Mouse (Mus musculus): ENCODE data around the gene Naaladl1. TPM values are rescaled to one million over a fixed set of nuclear protein-coding genes. Genes with fewer than 3 reads are reported as not detected.

Gene Naaladl1
- polyA plus RNA-seq (2015; fragmentation: Nextera tagmentation; extraction: Ambion mirVana): 0.14 TPM in 1 of 2 replicates, not detected in the other

GRCm38 (mm10) chr19:6105586-6105985 is at the start of gene Naaladl1:
TSS of gene Naaladl1 (plus strand) at chr19:6105782.
- 78% methylated on average over 7 of the region's 7 CpGs for WGBS
- Histone ChIP-seq H3K4me1 (ENCODE audit: insufficient read depth, low read depth, low read length) (no peaks in the 10 kb centered on the region), H3K4me3 (ENCODE audit: low read depth, low read length) (no peak within 1 kb of the TSS), H3K9me3 (ENCODE audit: low read length) (no peaks in the 10 kb centered on the region), H3K27me3 (replicated peaks; ENCODE audit: insufficient read depth, low read length) (no peaks in the 10 kb centered on the region), H3K4me2 (replicated peaks; ENCODE audit: low read depth, low read length) (no peak within 1 kb of the TSS), H3K36me3 (ENCODE audit: insufficient read depth, low read length) (no peaks in the 10 kb centered on the region), H3K9ac (replicated peaks; ENCODE audit: low read depth) (no peak within 1 kb of the TSS), H3K27ac (ENCODE audit: low read length) (no peak within 1 kb of the TSS)
- TF ChIP-seq CTCF (IDR thresholded peaks at IDR 0.05) (no peak), EP300 (IDR thresholded peaks at IDR 0.05) (no peak)
- DNase-seq (ENCODE audit: low spot score): no peak
- no peak for ATAC-seq

DNA sequence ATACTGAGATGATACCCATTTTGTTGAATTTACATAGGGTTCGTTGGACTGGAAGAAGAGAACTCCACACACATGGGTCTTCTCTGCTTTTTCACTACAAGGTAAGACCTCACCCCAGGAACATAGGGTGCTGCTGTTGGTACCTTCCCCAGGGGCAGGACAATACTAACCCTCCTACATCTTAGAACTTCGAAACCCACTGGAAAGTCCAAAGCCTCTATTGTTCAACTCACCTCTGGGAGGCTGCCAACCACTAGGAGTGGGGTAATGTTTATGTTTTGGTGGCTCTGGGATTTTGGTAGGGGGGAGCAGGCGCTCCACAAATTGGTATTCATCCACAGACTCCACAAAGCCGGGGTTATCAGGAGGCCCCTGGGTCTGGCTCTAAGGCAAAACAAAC is 48.9 kb upstream of the Naaladl1 start:
- Histone ChIP-seq H3K4me3 (ENCODE audit: low read depth, low read length) (no peak overlapping the region), H3K4me1 (ENCODE audit: insufficient read depth, low read depth, low read length) (peaks cover 8% of the 10 kb centered on the region), H3K9me3 (ENCODE audit: low read length) (no peaks in the 10 kb centered on the region), H3K9ac (replicated peaks; ENCODE audit: low read depth) (no peak overlapping the region; the same call in 1 of the 2 replicates), H3K27me3 (replicated peaks; ENCODE audit: insufficient read depth, low read length) (no peaks in the 10 kb centered on the region), H3K27ac (ENCODE audit: low read length) (no peak overlapping the region), H3K4me2 (replicated peaks; ENCODE audit: low read depth, low read length) (peak overlapping the region; percentile 71), H3K36me3 (ENCODE audit: insufficient read depth, low read length) (peaks cover 31% of the 10 kb centered on the region)
- no peak for DNase-seq (ENCODE audit: low spot score)
- no peak for ATAC-seq
- 40% methylated on average over 4 of the region's 4 CpGs for WGBS
- TF ChIP-seq CTCF (IDR thresholded peaks at IDR 0.05) (no peak), EP300 (IDR thresholded peaks at IDR 0.05) (no peak)

DNA sequence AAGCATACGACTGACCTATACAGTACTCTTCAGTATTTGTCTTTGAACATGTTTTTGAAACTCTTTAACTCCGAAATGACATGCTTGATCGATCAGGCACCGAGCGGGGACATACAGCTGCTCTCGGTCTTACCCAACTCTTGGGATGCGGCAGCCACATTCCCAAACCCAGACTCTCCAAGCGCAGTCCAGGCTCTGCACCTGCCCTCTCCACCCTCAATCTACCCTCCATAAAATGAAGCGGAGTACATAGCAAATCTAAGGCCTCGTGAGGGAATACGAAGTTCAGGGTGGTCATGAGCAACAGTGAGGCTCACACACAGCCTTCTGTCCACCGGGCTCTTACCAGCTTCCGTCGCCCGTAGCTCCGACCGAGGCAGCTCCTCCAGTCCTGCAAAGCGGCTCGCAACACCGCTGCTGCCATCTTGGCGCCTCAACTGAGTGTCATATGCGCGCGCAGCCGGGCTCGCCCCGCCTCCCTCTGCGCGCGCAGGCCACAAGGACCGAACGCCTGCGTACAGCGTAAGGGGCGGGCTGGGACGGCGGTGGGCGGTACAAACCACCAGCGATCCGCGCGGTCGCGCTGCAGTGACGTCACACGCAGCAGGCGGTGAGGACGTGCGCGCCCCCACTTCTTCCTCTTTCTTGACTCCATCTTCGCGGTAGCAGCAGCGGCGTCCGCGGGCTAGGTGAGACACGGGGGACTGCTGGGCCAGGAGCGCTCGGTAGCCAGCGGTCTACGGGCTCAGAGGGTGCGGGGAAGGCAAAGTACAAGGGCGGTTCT is 48.1 kb upstream of the Naaladl1 start, which contains the start of the genes Mrpl49 and Fau:
Gene Mrpl49, minus strand, starts transcription at position 473 of the 784 bp plus-strand sequence.
Gene Fau, plus strand, starts transcription at position 532 of the 784 bp plus-strand sequence.
- TF ChIP-seq EP300 (IDR thresholded peaks at IDR 0.05) (no peak), CTCF (IDR thresholded peaks at IDR 0.05) (no peak)
- WGBS: 1% methylated on average over 55 of the region's 63 CpGs
- no peaks in the 10 kb centered on the region for H3K9me3 ChIP-seq (ENCODE audit: low read length)
- H3K27ac ChIP-seq (ENCODE audit: low read length): peak within 1 kb of the TSS; percentile 71
- peak within 1 kb of the TSS; percentile 76 for H3K9ac ChIP-seq (replicated peaks; ENCODE audit: low read depth)
- peaks cover 23% of the 10 kb centered on the region for H3K36me3 ChIP-seq (ENCODE audit: insufficient read depth, low read length)
- peak within 1 kb of the TSS; percentile 71 for H3K4me2 ChIP-seq (replicated peaks; ENCODE audit: low read depth, low read length)
- ATAC-seq (peak; percentile 90), DNase-seq (ENCODE audit: low spot score) (peak; percentile 98)
- peaks cover 15% of the 10 kb centered on the region for H3K4me1 ChIP-seq (ENCODE audit: insufficient read depth, low read depth, low read length)
- peak within 1 kb of the TSS; percentile 73 for H3K4me3 ChIP-seq (ENCODE audit: low read depth, low read length)
- H3K27me3 ChIP-seq (replicated peaks; ENCODE audit: insufficient read depth, low read length): no peaks in the 10 kb centered on the region

DNA sequence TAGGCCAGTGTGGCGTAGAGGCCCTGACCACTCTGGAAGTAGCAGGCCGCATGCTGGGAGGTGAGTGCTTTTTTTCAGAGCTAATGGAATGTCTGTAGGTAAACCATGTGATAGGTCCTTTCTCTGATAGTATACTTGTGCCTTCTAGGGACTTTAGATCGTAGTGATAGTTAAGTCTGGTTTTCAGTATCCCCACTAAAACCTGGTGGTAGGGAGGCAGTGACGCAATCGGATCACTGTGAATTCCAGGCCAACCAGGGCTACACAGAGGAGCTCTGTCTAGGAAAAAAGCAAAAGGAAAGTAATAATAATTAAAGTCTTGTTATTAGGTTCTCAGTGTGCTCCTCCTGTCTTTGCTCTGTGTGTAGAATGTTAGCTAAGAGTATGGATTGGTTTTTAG is 47.1 kb upstream of the Naaladl1 start:
- H3K27ac ChIP-seq (ENCODE audit: low read length): peak overlapping the region; percentile 71; the same call in 1 of the 2 replicates
- no peaks in the 10 kb centered on the region for H3K27me3 ChIP-seq (replicated peaks; ENCODE audit: insufficient read depth, low read length)
- H3K36me3 ChIP-seq (ENCODE audit: insufficient read depth, low read length): peaks cover 13% of the 10 kb centered on the region
- no peak for DNase-seq (ENCODE audit: low spot score)
- H3K4me2 ChIP-seq (replicated peaks; ENCODE audit: low read depth, low read length): peak overlapping the region; percentile 60
- H3K4me1 ChIP-seq (ENCODE audit: insufficient read depth, low read depth, low read length): peaks cover 15% of the 10 kb centered on the region
- no peak for TF ChIP-seq CTCF (IDR thresholded peaks at IDR 0.05)
- TF ChIP-seq EP300 (IDR thresholded peaks at IDR 0.05): no peak
- WGBS: 24% methylated on average over 5 of the region's 5 CpGs
- H3K9me3 ChIP-seq (ENCODE audit: low read length): no peaks in the 10 kb centered on the region
- H3K4me3 ChIP-seq (ENCODE audit: low read depth, low read length): peak overlapping the region; percentile 73
- no peak for ATAC-seq
- peak overlapping the region; percentile 76 for H3K9ac ChIP-seq (replicated peaks; ENCODE audit: low read depth)

GRCm38 (mm10) chr19:6058966-6059365 is 46.6 kb upstream of the Naaladl1 start:
- H3K9me3 ChIP-seq (ENCODE audit: low read length): no peaks in the 10 kb centered on the region
- peak overlapping the region; percentile 60 for H3K4me2 ChIP-seq (replicated peaks; ENCODE audit: low read depth, low read length)
- 71% methylated on average over 5 of the region's 5 CpGs for WGBS
- peak overlapping the region; percentile 73; the same call in 1 of the 2 replicates for H3K4me3 ChIP-seq (ENCODE audit: low read depth, low read length)
- H3K4me1 ChIP-seq (ENCODE audit: insufficient read depth, low read depth, low read length): peaks cover 15% of the 10 kb centered on the region
- no peak for TF ChIP-seq CTCF (IDR thresholded peaks at IDR 0.05)
- no peak for TF ChIP-seq EP300 (IDR thresholded peaks at IDR 0.05)
- H3K9ac ChIP-seq (replicated peaks; ENCODE audit: low read depth): no peak overlapping the region
- peaks cover 10% of the 10 kb centered on the region; the same call in 1 of the 2 replicates for H3K36me3 ChIP-seq (ENCODE audit: insufficient read depth, low read length)
- ATAC-seq (no peak), DNase-seq (ENCODE audit: low spot score) (no peak)
- H3K27ac ChIP-seq (ENCODE audit: low read length): no peak overlapping the region
- H3K27me3 ChIP-seq (replicated peaks; ENCODE audit: insufficient read depth, low read length): no peaks in the 10 kb centered on the region

- H3K27me3 ChIP-seq (replicated peaks; ENCODE audit: insufficient read depth, low read length): no peaks in the 10 kb centered on the region
- H3K9me3 ChIP-seq (ENCODE audit: low read length): no peaks in the 10 kb centered on the region
- peak within 1 kb of the TSS; percentile 90 for H3K9ac ChIP-seq (replicated peaks; ENCODE audit: low read depth)
- DNase-seq (ENCODE audit: low spot score): peak; percentile 98
- H3K4me1 ChIP-seq (ENCODE audit: insufficient read depth, low read depth, low read length): peaks cover 15% of the 10 kb centered on the region
- peak within 1 kb of the TSS; percentile 70 for H3K4me3 ChIP-seq (ENCODE audit: low read depth, low read length)
- H3K36me3 ChIP-seq (ENCODE audit: insufficient read depth, low read length): no peaks in the 10 kb centered on the region
- TF ChIP-seq EP300 (IDR thresholded peaks at IDR 0.05) (no peak), CTCF (IDR thresholded peaks at IDR 0.05) (peak; percentile 11; the same call in 1 of the 2 replicates)
- peak within 1 kb of the TSS; percentile 90 for H3K4me2 ChIP-seq (replicated peaks; ENCODE audit: low read depth, low read length)
- under 1% methylated on average over 45 of the region's 58 CpGs for WGBS
- peak; percentile 83 for ATAC-seq
- H3K27ac ChIP-seq (ENCODE audit: low read length): peak within 1 kb of the TSS; percentile 89
These were observed 44.5 kb upstream of the Naaladl1 start, which contains the start of gene Znhit2 for GRCm38 (mm10) chr19:6061021-6061533. TSS of gene Znhit2 (plus strand) at chr19:6061192.
